ENCODE assay signal across 9 mouse cellular contexts in genomic region chr17:48119656-48120055, GRCm38 (mm10). TPM values are rescaled to one million over a fixed set of nuclear protein-coding genes. Genes with fewer than 3 reads are reported as not detected.
DNase-seq lines count a peak whose midpoint lies in the region; ATAC-seq and TF ChIP-seq lines count a peak whose summit lies in the region.
"Had no signal": no experiment of that assay in that cellular context is flagged by ENCODE, and none has a peak within 500 bp of the region (broad histone marks: within the 10 kb centered on the region; RNA-seq: fewer than 3 reads in every experiment).

No protein-coding gene starts in this region.

- no peak overlapping the region for H3K4me2 ChIP-seq in heart, embryonic 11.5 days
- H3K4me2 ChIP-seq in forebrain, embryonic 15.5 days (replicated peaks) = no peak overlapping the region
- H3K4me2 ChIP-seq in intestine, embryonic 16.5 days (ENCODE audit: low read depth, low read length) = no peak overlapping the region
- H3K4me2 ChIP-seq in midbrain, embryonic 15.5 days = no peak overlapping the region
- no peak overlapping the region for H3K4me2 ChIP-seq in stomach, embryonic 14.5 days (replicated peaks; ENCODE audit: low read depth, low read length)

- H3K4me1 ChIP-seq in heart, adult 2 months (ENCODE audit: control insufficient read depth, insufficient read depth, low read length) = no peaks in the 10 kb centered on the region
- H3K4me1 ChIP-seq in heart, embryonic 11.5 days (ENCODE audit: control insufficient read depth, insufficient read depth, low read length) = no peaks in the 10 kb centered on the region
- H3K4me1 ChIP-seq in forebrain, embryonic 15.5 days = no peaks in the 10 kb centered on the region
- no peaks in the 10 kb centered on the region for H3K4me1 ChIP-seq in intestine, embryonic 16.5 days (ENCODE audit: control insufficient read depth, insufficient read depth, low read length)
- no peaks in the 10 kb centered on the region for H3K4me1 ChIP-seq in midbrain, embryonic 15.5 days
- H3K4me1 ChIP-seq in stomach, embryonic 14.5 days (ENCODE audit: control insufficient read depth, insufficient read depth, low read length) = no peaks in the 10 kb centered on the region

- intact Hi-C loops in heart, adult 2 months (cut with DNase I) = no loop called here
- intact Hi-C loops in left cerebral cortex, postnatal 36 days (cut with DNase I) = loop anchor here (10.0 kb wide), 1 partner anchor 215 kb away; no protein-coding TSS in a partner anchor

- DNase-seq in heart, adult 2 months = peak; percentile 54 to 81
- peak; percentile 21 for DNase-seq in cerebellum, adult 11 months
- DNase-seq in left cerebral cortex, postnatal 36 days (ENCODE audit: low spot score in 2 of 2) = peak; percentile 49 to 53

- TF ChIP-seq POLR2A in heart, adult 2 months (IDR thresholded peaks at IDR 0.05; ENCODE audit: insufficient read depth, low read depth, low read length) = no peak

- H3K27ac ChIP-seq in heart, adult 2 months = no peak overlapping the region
- no peak overlapping the region for H3K27ac ChIP-seq in heart, embryonic 11.5 days (ENCODE audit: low read depth, low read length)
- H3K27ac ChIP-seq in forebrain, embryonic 15.5 days (replicated peaks) = no peak overlapping the region
- no peak overlapping the region for H3K27ac ChIP-seq in intestine, embryonic 16.5 days (ENCODE audit: low read length)
- no peak overlapping the region for H3K27ac ChIP-seq in midbrain, embryonic 15.5 days
- no peak overlapping the region for H3K27ac ChIP-seq in stomach, embryonic 14.5 days (ENCODE audit: low read length)

- no peak overlapping the region for H3K4me3 ChIP-seq in heart, adult 2 months
- H3K4me3 ChIP-seq in heart, embryonic 11.5 days (ENCODE audit: low read depth, low read length) = no peak overlapping the region
- H3K4me3 ChIP-seq in forebrain, embryonic 15.5 days = no peak overlapping the region
- no peak overlapping the region for H3K4me3 ChIP-seq in intestine, embryonic 16.5 days (ENCODE audit: low read length)
- no peak overlapping the region for H3K4me3 ChIP-seq in midbrain, embryonic 15.5 days
- no peak overlapping the region for H3K4me3 ChIP-seq in stomach, embryonic 14.5 days (ENCODE audit: low read depth, low read length)
- H3K4me3 ChIP-seq: myocyte had no signal

- no peak overlapping the region for H3K9ac ChIP-seq in heart, adult 2 months (ENCODE audit: low read depth, low read length)
- no peak overlapping the region for H3K9ac ChIP-seq in heart, embryonic 11.5 days (ENCODE audit: low read depth, low read length)
- no peak overlapping the region for H3K9ac ChIP-seq in forebrain, embryonic 15.5 days (replicated peaks)
- H3K9ac ChIP-seq in intestine, embryonic 16.5 days (ENCODE audit: low read depth, low read length) = no peak overlapping the region
- H3K9ac ChIP-seq in midbrain, embryonic 15.5 days = no peak overlapping the region
- no peak overlapping the region for H3K9ac ChIP-seq in stomach, embryonic 14.5 days (replicated peaks; ENCODE audit: low read depth, low read length)

- no peak for TF ChIP-seq EP300 in heart, adult 2 months (IDR thresholded peaks at IDR 0.05; ENCODE audit: insufficient read depth, low read depth, low read length)

- H3K27me3 ChIP-seq in heart, adult 2 months (ENCODE audit: control insufficient read depth, insufficient read depth, low read length) = no peaks in the 10 kb centered on the region
- H3K27me3 ChIP-seq in heart, embryonic 11.5 days (ENCODE audit: control insufficient read depth, insufficient read depth, low read length) = no peaks in the 10 kb centered on the region
- H3K27me3 ChIP-seq in forebrain, embryonic 15.5 days = no peaks in the 10 kb centered on the region
- no peaks in the 10 kb centered on the region for H3K27me3 ChIP-seq in intestine, embryonic 16.5 days (replicated peaks; ENCODE audit: control insufficient read depth, insufficient read depth, low read length)
- H3K27me3 ChIP-seq in midbrain, embryonic 15.5 days (replicated peaks) = no peaks in the 10 kb centered on the region
- H3K27me3 ChIP-seq in stomach, embryonic 14.5 days (ENCODE audit: control insufficient read depth, insufficient read depth, low read length) = no peaks in the 10 kb centered on the region

- no peaks in the 10 kb centered on the region for H3K36me3 ChIP-seq in heart, adult 2 months (ENCODE audit: control insufficient read depth, insufficient read depth, low read length)
- no peaks in the 10 kb centered on the region for H3K36me3 ChIP-seq in heart, embryonic 11.5 days (ENCODE audit: control insufficient read depth, insufficient read depth, low read length)
- no peaks in the 10 kb centered on the region for H3K36me3 ChIP-seq in forebrain, embryonic 15.5 days
- H3K36me3 ChIP-seq in intestine, embryonic 16.5 days (ENCODE audit: control insufficient read depth, insufficient read depth, low read length) = no peaks in the 10 kb centered on the region
- no peaks in the 10 kb centered on the region for H3K36me3 ChIP-seq in midbrain, embryonic 15.5 days (replicated peaks)
- no peaks in the 10 kb centered on the region for H3K36me3 ChIP-seq in stomach, embryonic 14.5 days (ENCODE audit: control insufficient read depth, insufficient read depth, low read length)

- no peak for ATAC-seq in heart, embryonic 11.5 days (replicated peaks; ENCODE audit: insufficient number of reproducible peaks, low FRiP score, low TSS enrichment)
- 0 out of 2 replicates have a peak, but pooled peaks have one; percentile 68 for ATAC-seq in forebrain, embryonic 15.5 days (replicated peaks)
- ATAC-seq in intestine, embryonic 16.5 days = peak; percentile 52; the same call in 1 of the 2 replicates
- peak; percentile 66; the same call in 1 of the 2 replicates for ATAC-seq in midbrain, embryonic 15.5 days (replicated peaks)
- 0 out of 2 replicates have a peak, but pooled peaks have one; percentile 37 for ATAC-seq in stomach, embryonic 14.5 days (ENCODE audit: insufficient number of reproducible peaks, insufficient read depth, low FRiP score, low read depth)

- H3K9me3 ChIP-seq in heart, embryonic 11.5 days (replicated peaks; ENCODE audit: control insufficient read depth, low read length) = no peaks in the 10 kb centered on the region
- H3K9me3 ChIP-seq in forebrain, embryonic 15.5 days = no peaks in the 10 kb centered on the region
- peaks cover 3% of the 10 kb centered on the region; the same call in 1 of the 2 replicates for H3K9me3 ChIP-seq in intestine, embryonic 16.5 days (ENCODE audit: control insufficient read depth, low read length)
- H3K9me3 ChIP-seq in midbrain, embryonic 15.5 days = no peaks in the 10 kb centered on the region
- no peaks in the 10 kb centered on the region for H3K9me3 ChIP-seq in stomach, embryonic 14.5 days (ENCODE audit: control insufficient read depth, low read depth, low read length)

- no peaks in the 10 kb centered on the region for H3K79me2 ChIP-seq in heart, adult 2 months (replicated peaks; ENCODE audit: control insufficient read depth, insufficient read depth, low read length)

- TF ChIP-seq CTCF in heart, adult 2 months (IDR thresholded peaks at IDR 0.05) = peak; percentile 95

- WGBS in heart, adult 2 months = 30% methylated on average over 3 of the region's 3 CpGs
- WGBS in heart, embryonic 11.5 days (ENCODE audit: insufficient replicate concordance) = 24% methylated on average over 3 of the region's 3 CpGs
- WGBS in forebrain, embryonic 15.5 days = 23% methylated on average over 3 of the region's 3 CpGs
- 23% methylated on average over 3 of the region's 3 CpGs for WGBS in intestine, embryonic 16.5 days
- WGBS in midbrain, embryonic 15.5 days = 26% methylated on average over 3 of the region's 3 CpGs
- WGBS in stomach, embryonic 14.5 days = 23% methylated on average over 3 of the region's 3 CpGs

RNA-seq across cellular contexts. Expression of gene 9830107B12Rik, which starts 26.4 kb away (rescaled TPM):
- total RNA-seq in heart, adult 2 months (2021) = not detected
- 0.06 and 0.08 TPM in 2 replicates for polyA plus RNA-seq in heart, adult 2 months (2012; rRNA removed)
- not detected in 2 replicates for polyA plus RNA-seq in heart, embryonic 11.5 days (2014; fragmentation: Nextera tagmentation; extraction: Ambion mirVana)
- polyA plus RNA-seq in forebrain, embryonic 15.5 days (2015; fragmentation: Nextera tagmentation; extraction: Ambion mirVana) = not detected in 2 replicates
- polyA plus RNA-seq in intestine, embryonic 16.5 days (2015; fragmentation: Nextera tagmentation; extraction: Ambion mirVana) = not detected in 2 replicates
- total RNA-seq in left cerebral cortex, postnatal 36 days (2021) = not detected
- not detected in 2 replicates for polyA plus RNA-seq in midbrain, embryonic 15.5 days (2015; fragmentation: Nextera tagmentation; extraction: Ambion mirVana)
- polyA plus RNA-seq in stomach, embryonic 14.5 days (2014; fragmentation: Nextera tagmentation; extraction: Ambion mirVana) = not detected in 2 replicates
- polyA plus RNA-seq: myocyte had no signal

RNA-seq across cellular contexts. Expression of gene 1700067P10Rik, which starts 30.5 kb away (rescaled TPM):
- not detected for total RNA-seq in heart, adult 2 months (2021)
- polyA plus RNA-seq in heart, adult 2 months (2012; rRNA removed) = not detected in 2 replicates
- polyA plus RNA-seq in heart, embryonic 11.5 days (2014; fragmentation: Nextera tagmentation; extraction: Ambion mirVana) = not detected in 2 replicates
- polyA plus RNA-seq in forebrain, embryonic 15.5 days (2015; fragmentation: Nextera tagmentation; extraction: Ambion mirVana) = not detected in 2 replicates
- polyA plus RNA-seq in intestine, embryonic 16.5 days (2015; fragmentation: Nextera tagmentation; extraction: Ambion mirVana) = not detected in 2 replicates
- not detected for total RNA-seq in left cerebral cortex, postnatal 36 days (2021)
- polyA plus RNA-seq in midbrain, embryonic 15.5 days (2015; fragmentation: Nextera tagmentation; extraction: Ambion mirVana) = 0.22 TPM in 1 of 2 replicates, not detected in the other
- not detected in 2 replicates for polyA plus RNA-seq in stomach, embryonic 14.5 days (2014; fragmentation: Nextera tagmentation; extraction: Ambion mirVana)
- polyA plus RNA-seq: myocyte had no signal

RNA-seq across cellular contexts. Expression of gene A530064D06Rik, which starts 47.4 kb away (rescaled TPM):
- not detected for total RNA-seq in heart, adult 2 months (2021)
- 0.18 and 0.20 TPM in 2 replicates for polyA plus RNA-seq in heart, adult 2 months (2012; rRNA removed)
- not detected in 2 replicates for polyA plus RNA-seq in heart, embryonic 11.5 days (2014; fragmentation: Nextera tagmentation; extraction: Ambion mirVana)
- not detected in 2 replicates for polyA plus RNA-seq in forebrain, embryonic 15.5 days (2015; fragmentation: Nextera tagmentation; extraction: Ambion mirVana)
- polyA plus RNA-seq in intestine, embryonic 16.5 days (2015; fragmentation: Nextera tagmentation; extraction: Ambion mirVana) = 0.20 and 0.33 TPM in 2 replicates
- not detected for total RNA-seq in left cerebral cortex, postnatal 36 days (2021)
- polyA plus RNA-seq in midbrain, embryonic 15.5 days (2015; fragmentation: Nextera tagmentation; extraction: Ambion mirVana) = not detected in 2 replicates
- polyA plus RNA-seq in stomach, embryonic 14.5 days (2014; fragmentation: Nextera tagmentation; extraction: Ambion mirVana) = not detected in 2 replicates
- polyA plus RNA-seq: myocyte had no signal
